Mouse (Mus musculus) olfactory bulb, adult 2 months (tissue): ENCODE results near the gene Ano5.

Experiments used
- CTCF ChIP-seq: fragments of 200-500 bp; IDR thresholded peaks from 2 replicates; pipeline ENCODE4 v1.5.1; 2012; ENCODE audit warnings: low read depth, mild to moderate bottlenecking, low read length, moderate library complexity; ENCODE audit not compliant: insufficient read depth
- POLR2A ChIP-seq: fragments of 200-500 bp; IDR thresholded peaks from 2 replicates; pipeline ENCODE4 v1.6.1; 2012; ENCODE audit warnings: mild to moderate bottlenecking, low read depth, low read length, moderate library complexity; ENCODE audit not compliant: insufficient read depth

GRCm38 (mm10) chr7:51503940-51504339 lies 6.9 kb upstream of the Ano5 start:
- TF ChIP-seq CTCF (no peak), POLR2A (no peak)
